In the genomic region with DNA sequence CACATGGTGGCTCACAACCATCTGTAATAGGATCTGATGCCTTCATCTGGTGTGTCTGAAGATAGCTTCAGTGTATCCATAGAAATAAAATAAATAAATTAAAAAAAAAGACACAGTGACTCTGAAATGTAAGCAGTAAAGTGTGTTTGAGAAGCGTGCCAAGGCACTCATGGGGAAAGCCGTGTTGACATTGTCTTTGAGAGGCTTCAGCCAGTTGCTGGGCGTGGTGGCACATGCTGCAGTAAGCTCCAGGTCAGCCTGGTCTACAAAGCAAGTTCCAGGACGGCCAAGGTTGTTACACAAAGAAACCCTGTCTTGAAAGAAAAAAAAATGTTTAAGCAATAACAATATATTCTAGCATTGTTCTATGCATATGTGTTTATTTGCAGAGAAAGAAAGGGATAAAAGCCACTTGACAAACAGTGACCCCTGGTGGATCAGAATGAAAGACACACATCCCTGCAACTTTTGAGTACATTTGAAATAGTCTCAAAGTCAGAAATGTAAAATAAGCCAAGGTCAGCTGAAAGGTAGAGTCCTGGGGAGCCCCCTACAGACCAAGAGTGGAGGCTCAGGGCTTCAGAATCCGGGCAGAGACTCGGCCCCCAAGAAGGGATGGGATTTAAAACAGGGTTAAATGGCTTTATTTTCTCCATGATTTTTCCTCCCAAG, we compare ENCODE assay signal across 8 mouse cellular contexts. TPM values are rescaled to one million over a fixed set of nuclear protein-coding genes. Genes with fewer than 3 reads are reported as not detected.
DNase-seq lines count a peak whose midpoint lies in the region; ATAC-seq and TF ChIP-seq lines count a peak whose summit lies in the region.

No protein-coding gene starts in this region.

- no peaks in the 10 kb centered on the region for H3K4me1 ChIP-seq in hindbrain, embryonic 14.5 days (replicated peaks; ENCODE audit: control insufficient read depth, insufficient read depth, low read length)
- H3K4me1 ChIP-seq in hindbrain, embryonic 13.5 days (replicated peaks): no peaks in the 10 kb centered on the region
- peaks cover 32% of the 10 kb centered on the region for H3K4me1 ChIP-seq in E14TG2a.4 (replicated peaks; ENCODE audit: low read depth, low read length)

- TF ChIP-seq CTCF in E14TG2a.4 (conservative IDR thresholded peaks at IDR 0.05; ENCODE audit: low read length): peak; percentile 65

- H3K9me3 ChIP-seq in hindbrain, embryonic 14.5 days (ENCODE audit: control insufficient read depth, low read length): no peaks in the 10 kb centered on the region
- H3K9me3 ChIP-seq in hindbrain, embryonic 13.5 days: no peaks in the 10 kb centered on the region
- H3K9me3 ChIP-seq in E14TG2a.4 (ENCODE audit: low read length): no peaks in the 10 kb centered on the region

- 80% methylated on average over 6 of the region's 6 CpGs for WGBS in hindbrain, embryonic 14.5 days
- WGBS in hindbrain, embryonic 13.5 days: 77% methylated on average over 6 of the region's 6 CpGs

- H3K27ac ChIP-seq in hindbrain, embryonic 14.5 days: no peak overlapping the region
- H3K27ac ChIP-seq in hindbrain, embryonic 13.5 days: no peak overlapping the region

- peak; percentile 62 for DNase-seq in hindbrain, embryonic 14.5 days (ENCODE audit: low spot score)
- peak; percentile 73 for DNase-seq in c-Kit-positive CD71-negative TER-119-negative erythroid progenitor cells, embryonic 14.5 days (ENCODE audit: low read depth)
- peak; percentile 47 to 65 for DNase-seq in lung, postnatal 4 days
- DNase-seq in cerebellum, adult 8-10 months: no peak
- DNase-seq in spleen, adult 12 weeks (ENCODE audit: low spot score): no peak
- no peak for DNase-seq in yolk sac, embryonic 10.5 days (ENCODE audit: low spot score)

- H3K36me3 ChIP-seq in hindbrain, embryonic 14.5 days (replicated peaks; ENCODE audit: control insufficient read depth, insufficient read depth): peaks cover 20% of the 10 kb centered on the region
- peaks cover 35% of the 10 kb centered on the region for H3K36me3 ChIP-seq in hindbrain, embryonic 13.5 days
- peaks cover 65% of the 10 kb centered on the region for H3K36me3 ChIP-seq in E14TG2a.4 (ENCODE audit: insufficient read depth, low read length)

- no peak overlapping the region for H3K4me3 ChIP-seq in hindbrain, embryonic 14.5 days (replicated peaks; ENCODE audit: low read length)
- no peak overlapping the region for H3K4me3 ChIP-seq in hindbrain, embryonic 13.5 days
- no peak overlapping the region for H3K4me3 ChIP-seq in E14TG2a.4 (replicated peaks; ENCODE audit: low read length)

- ATAC-seq in hindbrain, embryonic 14.5 days (ENCODE audit: low FRiP score): no peak
- no peak for ATAC-seq in hindbrain, embryonic 13.5 days (ENCODE audit: low FRiP score)

- H3K27me3 ChIP-seq in hindbrain, embryonic 14.5 days (ENCODE audit: control insufficient read depth, insufficient read depth, low read length): no peaks in the 10 kb centered on the region
- H3K27me3 ChIP-seq in hindbrain, embryonic 13.5 days: no peaks in the 10 kb centered on the region
- H3K27me3 ChIP-seq in E14TG2a.4 (ENCODE audit: insufficient read depth, low read length): no peaks in the 10 kb centered on the region

- no peak overlapping the region for H3K9ac ChIP-seq in hindbrain, embryonic 14.5 days
- H3K9ac ChIP-seq in hindbrain, embryonic 13.5 days: no peak overlapping the region

- H3K4me2 ChIP-seq in hindbrain, embryonic 14.5 days (replicated peaks): no peak overlapping the region
- H3K4me2 ChIP-seq in hindbrain, embryonic 13.5 days: no peak overlapping the region

RNA-seq across cellular contexts. Expression of a gene that starts 14.3 kb away (rescaled TPM):
- 0.40 and 0.43 TPM in 2 replicates for polyA plus RNA-seq in hindbrain, embryonic 14.5 days (2014; fragmentation: Nextera tagmentation; extraction: Ambion mirVana)
- polyA plus RNA-seq in hindbrain, embryonic 13.5 days (2015; fragmentation: Nextera tagmentation; extraction: Ambion mirVana): 0.29 and 0.70 TPM in 2 replicates

RNA-seq across cellular contexts. Expression of a gene that starts 15.2 kb away (rescaled TPM):
- 29.5 and 31.4 TPM in 2 replicates for polyA plus RNA-seq in hindbrain, embryonic 14.5 days (2014; fragmentation: Nextera tagmentation; extraction: Ambion mirVana)
- 31.5 and 33.4 TPM in 2 replicates for polyA plus RNA-seq in hindbrain, embryonic 13.5 days (2015; fragmentation: Nextera tagmentation; extraction: Ambion mirVana)

RNA-seq across cellular contexts. Expression of a gene that starts 21.1 kb away (rescaled TPM):
- 0.13 and 0.23 TPM in 2 replicates for polyA plus RNA-seq in hindbrain, embryonic 14.5 days (2014; fragmentation: Nextera tagmentation; extraction: Ambion mirVana)
- polyA plus RNA-seq in hindbrain, embryonic 13.5 days (2015; fragmentation: Nextera tagmentation; extraction: Ambion mirVana): 0.12 TPM in 2 replicates

RNA-seq across cellular contexts. Expression of a gene that starts 27.6 kb away (rescaled TPM):
- polyA plus RNA-seq in hindbrain, embryonic 14.5 days (2014; fragmentation: Nextera tagmentation; extraction: Ambion mirVana): 28.2 and 31.2 TPM in 2 replicates
- 30.8 and 32.4 TPM in 2 replicates for polyA plus RNA-seq in hindbrain, embryonic 13.5 days (2015; fragmentation: Nextera tagmentation; extraction: Ambion mirVana)

RNA-seq across cellular contexts. Expression of a gene that starts 27.6 kb away (rescaled TPM):
- 12.7 and 14.7 TPM in 2 replicates for polyA plus RNA-seq in hindbrain, embryonic 14.5 days (2014; fragmentation: Nextera tagmentation; extraction: Ambion mirVana)
- polyA plus RNA-seq in hindbrain, embryonic 13.5 days (2015; fragmentation: Nextera tagmentation; extraction: Ambion mirVana): 17.7 and 18.4 TPM in 2 replicates

Comparison
In these comparisons a context has a peak if more than half of its experiments do, and no peak if none do; other contexts are left out.
1. DNase-seq: peak in hindbrain, embryonic 14.5 days (single experiment), c-Kit-positive CD71-negative TER-119-negative erythroid progenitor cells, embryonic 14.5 days (single experiment) and lung, postnatal 4 days (2 of 2); none in cerebellum, adult 8-10 months (single experiment), spleen, adult 12 weeks (single experiment) and yolk sac, embryonic 10.5 days (single experiment).